Mouse (Mus musculus) cortical plate, adult 2 months (tissue): ENCODE measurements at regions not wholly inside any gene's neighbourhood (a gene's known extent, or its start where the extent isn't known, plus 50 kb on each side); places are given as distances from the start of the nearest gene placed in this dataset.

Experiments used
- CTCF ChIP-seq: fragments of 200-500 bp; IDR thresholded peaks from 2 replicates; pipeline ENCODE4 v1.5.1; 2011; ENCODE audit warnings: mild to moderate bottlenecking, control low read depth, low read length; ENCODE audit not compliant: insufficient read depth; ENCODE audit errors: extremely low read depth
- POLR2A ChIP-seq: fragments of 200-500 bp; IDR thresholded peaks from 2 replicates; pipeline ENCODE4 v1.6.1; 2011; ENCODE audit warnings: mild to moderate bottlenecking, low read length, control low read depth; ENCODE audit not compliant: insufficient read depth; ENCODE audit errors: extremely low read depth

GRCm38 (mm10) chr8:113981339-113981738, 132.8 kb upstream of the Adamts18 start:
- no peak for TF ChIP-seq CTCF
- no peak for TF ChIP-seq POLR2A
